Mouse (Mus musculus) myocyte (in vitro differentiated cells): Measurements from ENCODE around the gene Mettl27. TPM values are rescaled to one million over a fixed set of nuclear protein-coding genes. Genes with fewer than 3 reads are reported as not detected.

Experiments used
- H3K27me3 ChIP-seq: one replicate; pipeline ENCODE4 v1.6.1; 2011; ENCODE audit not compliant: control insufficient read depth, insufficient read depth, insufficient read length
- H3K36me3 ChIP-seq: one replicate; pipeline ENCODE4 v1.6.1; 2011; ENCODE audit not compliant: control insufficient read depth, insufficient read depth
- H3K4me2 ChIP-seq: one replicate; pipeline ENCODE4 v1.6.1; 2011; ENCODE audit warnings: low read depth, control low read depth
- H3K4me3 ChIP-seq: one replicate; pipeline ENCODE4 v1.5.1; 2011; ENCODE audit warnings: mild to moderate bottlenecking, control low read depth, moderate library complexity
- H3K79me2 ChIP-seq: one replicate; pipeline ENCODE4 v1.6.1; 2011; ENCODE audit not compliant: control insufficient read depth, insufficient read depth
- H3ac ChIP-seq: one replicate; pipeline ENCODE4 v1.6.1; 2011; ENCODE audit not compliant: control insufficient read depth, insufficient read length
- CEBPB ChIP-seq: IDR thresholded peaks from 2 replicates; pipeline ENCODE4 v1.6.1; 2011; ENCODE audit warnings: mild to moderate bottlenecking, moderate library complexity; ENCODE audit not compliant: poor library complexity, insufficient read depth, severe bottlenecking
- E2F4 ChIP-seq: IDR thresholded peaks from one replicate; pipeline ENCODE4 v1.6.1; 2011; ENCODE audit warnings: mild to moderate bottlenecking, control low read depth, moderate library complexity; ENCODE audit not compliant: insufficient read depth
- MAX ChIP-seq: IDR thresholded peaks from one replicate; pipeline ENCODE4 v1.6.1; 2011; ENCODE audit warnings: low read depth, mild to moderate bottlenecking, control low read depth
- MYOD1 ChIP-seq, 3 experiments: IDR thresholded peaks; one replicate each; pipeline ENCODE4 v1.6.1; 2011; ENCODE audit warnings: control low read depth in 2 of 3, low read depth in 2 of 3, mild to moderate bottlenecking in 2 of 3, moderate library complexity in 1 of 3; ENCODE audit not compliant: insufficient read length in 2 of 3, control insufficient read depth in 1 of 3
- MYOG ChIP-seq, 3 experiments: IDR thresholded peaks; one replicate each; pipeline ENCODE4 v1.6.1; 2011; ENCODE audit warnings: control low read depth in 2 of 3, low read depth in 2 of 3, mild to moderate bottlenecking in 2 of 3; ENCODE audit not compliant: insufficient read length in 2 of 3, control insufficient read depth in 1 of 3, insufficient read depth in 1 of 3
- POLR2A ChIP-seq: IDR thresholded peaks from one replicate; pipeline ENCODE4 v1.6.1; 2011; ENCODE audit warnings: low read depth, mild to moderate bottlenecking, control low read depth, moderate library complexity; ENCODE audit not compliant: insufficient read length
- POLR2AphosphoS2 ChIP-seq: IDR thresholded peaks from one replicate; pipeline ENCODE4 v1.6.1; 2011; ENCODE audit warnings: low read depth, control low read depth; ENCODE audit not compliant: insufficient read length
- REST ChIP-seq: IDR thresholded peaks from one replicate; pipeline ENCODE4 v1.6.1; 2011; ENCODE audit warnings: mild to moderate bottlenecking, control low read depth, moderate library complexity; ENCODE audit not compliant: insufficient read depth, insufficient read length
- SRF ChIP-seq: IDR thresholded peaks from one replicate; pipeline ENCODE4 v1.6.1; 2011; ENCODE audit warnings: low read depth; ENCODE audit not compliant: control insufficient read depth, insufficient read length
- TCF12 ChIP-seq: IDR thresholded peaks from one replicate; pipeline ENCODE4 v1.6.1; 2011; ENCODE audit warnings: mild to moderate bottlenecking, control low read depth; ENCODE audit not compliant: poor library complexity, insufficient read depth, severe bottlenecking
- TCF3 ChIP-seq: IDR thresholded peaks from one replicate; pipeline ENCODE4 v1.6.1; 2011; ENCODE audit warnings: low read depth, control low read depth; ENCODE audit not compliant: insufficient read length
- USF1 ChIP-seq: IDR thresholded peaks from one replicate; pipeline ENCODE4 v1.6.1; 2011; ENCODE audit warnings: low read depth, mild to moderate bottlenecking, control low read depth, moderate library complexity
- polyA plus RNA-seq: library from polyadenylated mRNA; unstranded; fragments of >200 nt; fragmentation: generic; extraction: Trizol; gene quantifications from one replicate; pipeline ENCODE4 v1.2.1, GENCODE M21; 2012; ENCODE audit warnings: missing spikeins

The Mettl27 gene
- polyA plus RNA-seq, 1 experiment: 9.1 TPM

DNA sequence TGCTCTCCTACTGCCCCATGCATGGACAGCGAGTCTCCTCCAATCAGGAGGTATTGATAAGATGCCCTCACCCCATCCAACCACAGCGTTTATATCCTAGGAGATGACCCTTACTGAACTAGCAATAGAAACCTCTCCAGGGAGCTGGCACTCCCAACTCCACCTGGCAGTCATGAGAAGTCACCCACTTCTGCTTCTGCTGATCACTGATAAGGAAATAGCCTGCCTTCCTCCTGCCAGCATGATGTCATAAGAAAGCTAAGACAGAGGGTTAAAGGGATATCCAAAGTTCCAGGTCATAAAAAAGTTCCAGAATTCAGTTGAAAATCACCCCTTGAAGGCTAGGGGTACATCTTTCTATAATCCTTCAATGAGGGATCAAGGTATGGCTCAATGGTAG, 44.0 kb downstream of the Mettl27 start:
- Histone ChIP-seq H3K36me3 (no peaks in the 10 kb centered on the region), H3K4me3 (no peak overlapping the region), H3K4me2 (no peak overlapping the region), H3ac (no peak overlapping the region), H3K27me3 (peaks cover 5% of the 10 kb centered on the region), H3K79me2 (no peaks in the 10 kb centered on the region)
- TF ChIP-seq POLR2A: no peak
- TF ChIP-seq E2F4: no peak
- no peak for TF ChIP-seq USF1
- TF ChIP-seq TCF3: no peak
- TF ChIP-seq CEBPB: no peak
- no peak for TF ChIP-seq TCF12
- no peak for TF ChIP-seq REST
- TF ChIP-seq MYOG (IDR thresholded peaks at IDR 0.05; ENCODE audit: control insufficient read depth in 1 of 3, insufficient read depth in 1 of 3, insufficient read length in 2 of 3, low read depth in 2 of 3): no peak
- no peak for TF ChIP-seq MYOD1 (IDR thresholded peaks at IDR 0.05; ENCODE audit: control insufficient read depth in 1 of 3, insufficient read length in 2 of 3, low read depth in 2 of 3)
- TF ChIP-seq MAX: no peak
- TF ChIP-seq POLR2AphosphoS2: no peak
- no peak for TF ChIP-seq SRF

DNA sequence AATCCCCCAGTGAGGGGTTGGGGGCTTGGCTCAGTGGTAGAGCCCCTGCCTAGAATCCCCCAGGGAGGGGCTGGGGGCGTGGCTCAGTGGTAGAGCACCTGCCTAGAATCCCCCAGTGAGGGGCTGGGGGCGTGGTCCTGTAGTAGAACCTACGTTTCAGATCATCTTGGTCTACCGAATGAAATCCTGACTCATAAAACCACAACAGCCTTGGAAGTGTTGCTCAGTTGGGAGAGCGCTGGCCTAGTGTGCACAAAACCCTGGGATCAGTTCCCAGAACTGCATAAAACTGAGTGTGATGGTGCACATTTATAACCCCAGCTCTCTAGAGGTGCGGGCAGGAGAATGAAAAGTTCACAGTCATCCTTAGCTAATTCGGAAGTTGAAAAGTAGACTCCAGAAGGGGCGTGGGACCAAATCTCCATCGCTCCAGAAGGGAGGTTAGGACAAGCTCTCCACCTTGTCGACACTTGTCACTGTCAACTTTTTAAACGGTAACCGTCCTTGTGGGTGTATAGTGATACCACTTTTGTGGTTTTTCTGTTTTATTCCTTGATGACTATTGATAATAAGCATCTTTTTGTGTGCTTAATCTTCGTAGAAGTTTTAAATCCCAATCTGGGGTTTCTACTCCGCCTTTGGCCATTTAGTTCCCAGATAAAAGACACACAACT, 44.5 kb downstream of the Mettl27 start:
- Histone ChIP-seq H3K27me3 (peaks cover 5% of the 10 kb centered on the region), H3K4me3 (no peak overlapping the region), H3K4me2 (no peak overlapping the region), H3K36me3 (no peaks in the 10 kb centered on the region), H3ac (no peak overlapping the region), H3K79me2 (no peaks in the 10 kb centered on the region)
- TF ChIP-seq TCF3: no peak
- no peak for TF ChIP-seq MAX
- no peak for TF ChIP-seq REST
- no peak for TF ChIP-seq TCF12
- TF ChIP-seq E2F4: no peak
- no peak for TF ChIP-seq SRF
- no peak for TF ChIP-seq MYOG (IDR thresholded peaks at IDR 0.05; ENCODE audit: control insufficient read depth in 1 of 3, insufficient read depth in 1 of 3, insufficient read length in 2 of 3, low read depth in 2 of 3)

DNA sequence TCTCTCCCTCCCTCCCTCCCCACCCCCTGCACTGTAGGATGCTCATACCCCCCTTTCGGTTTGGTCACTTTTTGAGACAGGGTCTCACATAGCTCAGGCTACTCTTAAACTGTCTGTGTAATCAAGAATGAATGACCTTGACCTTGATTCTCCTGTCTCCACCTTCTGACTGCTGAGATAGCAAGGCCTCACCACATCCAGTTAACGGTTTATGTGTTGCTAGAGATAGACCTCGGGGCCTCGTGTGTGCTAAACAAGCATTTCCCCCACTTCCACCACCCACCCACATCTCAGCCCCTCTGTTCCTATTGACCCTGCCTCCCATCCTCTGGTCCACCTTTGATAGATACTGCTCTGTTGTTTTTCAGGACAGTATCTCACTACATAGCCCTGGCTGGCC, 45.7 kb downstream of the Mettl27 start:
- TF ChIP-seq TCF3 (no peak), POLR2A (no peak), MYOG (IDR thresholded peaks at IDR 0.05; ENCODE audit: control insufficient read depth in 1 of 3, insufficient read depth in 1 of 3, insufficient read length in 2 of 3, low read depth in 2 of 3) (no peak), MYOD1 (IDR thresholded peaks at IDR 0.05; ENCODE audit: control insufficient read depth in 1 of 3, insufficient read length in 2 of 3, low read depth in 2 of 3) (no peak), SRF (no peak), TCF12 (no peak), MAX (no peak), REST (no peak)

DNA sequence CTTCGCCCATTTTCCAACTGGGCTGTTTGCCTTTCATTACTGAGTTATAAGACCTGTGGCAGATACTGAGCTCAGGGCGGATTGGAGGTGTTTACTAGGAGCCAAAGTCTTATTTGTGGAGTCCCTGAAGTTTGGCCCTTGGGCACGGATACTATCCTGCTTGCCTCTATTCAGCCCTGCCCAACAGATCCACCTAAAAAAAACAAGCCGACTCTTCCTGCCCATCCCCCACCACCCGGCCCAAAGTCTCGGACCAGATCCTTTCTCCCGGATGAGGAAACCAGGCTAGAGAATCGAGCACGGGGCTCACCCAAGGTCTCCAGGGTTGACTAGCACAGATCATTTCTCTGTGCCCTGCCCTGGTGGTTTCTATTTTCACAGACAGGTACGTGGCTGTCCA, 49.0 kb downstream of the Mettl27 start:
- Histone ChIP-seq H3K36me3 (no peaks in the 10 kb centered on the region), H3K4me2 (no peak overlapping the region), H3K27me3 (peaks cover 19% of the 10 kb centered on the region), H3K79me2 (no peaks in the 10 kb centered on the region), H3K4me3 (no peak overlapping the region), H3ac (no peak overlapping the region)
- TF ChIP-seq CEBPB (no peak), E2F4 (no peak), MAX (no peak), POLR2A (no peak), POLR2AphosphoS2 (no peak), MYOG (IDR thresholded peaks at IDR 0.05; ENCODE audit: control insufficient read depth in 1 of 3, insufficient read depth in 1 of 3, insufficient read length in 2 of 3, low read depth in 2 of 3) (no peak)

More for the DNA sequence above, 45.7 kb downstream of the Mettl27 start:
- Histone ChIP-seq H3K36me3 (no peaks in the 10 kb centered on the region), H3K79me2 (no peaks in the 10 kb centered on the region), H3K4me3 (no peak overlapping the region), H3K27me3 (peaks cover 5% of the 10 kb centered on the region), H3K4me2 (no peak overlapping the region), H3ac (no peak overlapping the region)

DNA sequence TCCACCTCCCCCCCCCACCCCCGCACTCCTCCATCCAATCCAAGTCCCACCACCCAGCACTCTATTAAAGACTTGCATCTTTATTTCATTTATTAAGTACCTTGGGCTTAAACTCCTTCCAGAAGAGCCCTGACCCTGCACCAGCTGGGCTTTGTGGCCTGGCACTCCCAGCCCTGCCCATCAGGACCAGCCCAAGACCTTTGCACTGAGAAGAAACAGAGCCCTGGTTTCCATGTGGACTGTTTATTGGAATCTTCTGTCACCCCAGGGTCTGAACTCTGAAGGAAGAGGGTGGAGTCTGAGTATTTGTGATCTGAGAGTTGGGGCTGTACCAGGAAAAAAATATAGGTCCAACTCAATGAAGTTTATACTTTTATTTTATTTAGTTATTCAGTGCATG, 50.9 kb downstream of the Mettl27 start:
- H3ac ChIP-seq: no peak overlapping the region
- H3K4me2 ChIP-seq: no peak overlapping the region
- H3K27me3 ChIP-seq: peaks cover 37% of the 10 kb centered on the region
- H3K36me3 ChIP-seq: no peaks in the 10 kb centered on the region
- no peaks in the 10 kb centered on the region for H3K79me2 ChIP-seq
- no peak overlapping the region for H3K4me3 ChIP-seq
- TF ChIP-seq CEBPB (no peak), E2F4 (no peak), MYOG (IDR thresholded peaks at IDR 0.05; ENCODE audit: control insufficient read depth in 1 of 3, insufficient read depth in 1 of 3, insufficient read length in 2 of 3, low read depth in 2 of 3) (no peak), MAX (no peak), REST (no peak), USF1 (no peak), MYOD1 (IDR thresholded peaks at IDR 0.05; ENCODE audit: control insufficient read depth in 1 of 3, insufficient read length in 2 of 3, low read depth in 2 of 3) (no peak), POLR2A (no peak), SRF (no peak), TCF3 (no peak), TCF12 (no peak), POLR2AphosphoS2 (no peak)
